Mouse (Mus musculus) liver, embryonic 11.5 days (tissue): ENCODE results near the gene Dzip1. TPM values are rescaled to one million over a fixed set of nuclear protein-coding genes. Genes with fewer than 3 reads are reported as not detected.

Experiments
- ATAC-seq: fragments of 200-750 bp; cut with Nextera tagmentation; replicated peaks from 2 replicates; pipeline ENCODE4 v1.8.0; 2017; ENCODE audit warnings: moderate number of reproducible peaks, mild to moderate bottlenecking, moderate TSS enrichment, moderate library complexity; ENCODE audit not compliant: low FRiP score
- DNase-seq: peaks from one replicate; pipeline ENCODE4 v3.0.0-alpha.2; 2017; ENCODE audit warnings: low spot score
- H3K27ac ChIP-seq: fragments of 300-500 bp; sonication (generic); 2 replicates; pipeline ENCODE4 v1.5.1; 2014; ENCODE audit warnings: mild to moderate bottlenecking, low read depth, low read length, control low read depth
- H3K27me3 ChIP-seq: fragments of 300-500 bp; sonication (generic); replicated peaks from 2 replicates; pipeline ENCODE4 v1.6.1; 2014; ENCODE audit warnings: low read length, mixed read lengths; ENCODE audit not compliant: control insufficient read depth, insufficient read depth
- H3K36me3 ChIP-seq: fragments of 300-500 bp; sonication (generic); 2 replicates; pipeline ENCODE4 v1.6.1; 2014; ENCODE audit warnings: mild to moderate bottlenecking, low read length, moderate library complexity, mixed read lengths; ENCODE audit not compliant: control insufficient read depth, insufficient read depth
- H3K4me1 ChIP-seq: fragments of 300-500 bp; sonication (generic); replicated peaks from 2 replicates; pipeline ENCODE4 v1.6.1; 2014; ENCODE audit warnings: low read length, mixed read lengths; ENCODE audit not compliant: control insufficient read depth, insufficient read depth
- H3K4me2 ChIP-seq: fragments of 300-500 bp; sonication (generic); 2 replicates; pipeline ENCODE4 v1.6.1; 2014; ENCODE audit warnings: mild to moderate bottlenecking, control low read depth, moderate library complexity
- H3K4me3 ChIP-seq: fragments of 300-500 bp; sonication (generic); 2 replicates; pipeline ENCODE4 v1.5.1; 2014; ENCODE audit warnings: low read depth, low read length, control low read depth
- H3K9ac ChIP-seq: fragments of 300-500 bp; sonication (generic); 2 replicates; pipeline ENCODE4 v1.6.1; 2014; ENCODE audit warnings: low read depth, low read length, control low read depth
- H3K9me3 ChIP-seq: fragments of 300-500 bp; sonication (generic); 2 replicates; pipeline ENCODE4 v1.6.1; 2016; ENCODE audit warnings: low read length, inconsistent platforms, mixed read lengths; ENCODE audit not compliant: control insufficient read depth
- WGBS: fragments of 180-500 bp; shearing (Covaris S2); extraction: QIAGEN DNeasy Blood & Tissue Kit; methylation state at CpG from one replicate; pipeline ENCODE4 v1.1.7; 2014; 5-methylcytosine and 5-hydroxymethylcytosine counted together
- polyA plus RNA-seq: library from polyadenylated mRNA; unstranded; fragments of >200 nt; fragmentation: Nextera tagmentation; extraction: Ambion mirVana; gene quantifications from 2 replicates; pipeline ENCODE4 v1.2.1, GENCODE M21; 2014

Dzip1 gene
- polyA plus RNA-seq, 1 experiment from 2014 or later: 7.2 TPM

DNA sequence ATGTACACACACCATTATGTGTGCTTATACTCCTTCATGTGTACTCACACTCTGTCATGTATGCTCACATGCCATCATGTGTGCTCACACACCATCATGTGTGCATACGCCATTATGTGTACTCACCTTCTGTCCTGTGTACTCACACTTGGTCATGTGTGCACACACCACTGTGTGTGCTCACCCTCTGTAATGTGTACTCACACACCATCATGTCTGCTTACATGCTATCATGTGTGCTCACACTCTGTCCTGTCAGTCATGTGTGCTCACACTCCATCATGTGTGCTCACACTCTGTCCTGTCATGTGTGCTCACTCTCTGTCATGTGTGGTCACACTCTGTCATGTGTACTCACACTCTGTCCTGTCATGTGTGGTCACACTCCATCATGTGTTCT lies 85.2 kb downstream of the Dzip1 start:
- Histone ChIP-seq H3K4me1 (peaks cover 10% of the 10 kb centered on the region; the same call in 1 of the 2 replicates), H3K4me3 (no peak overlapping the region), H3K4me2 (no peak overlapping the region), H3K9ac (no peak overlapping the region), H3K27me3 (no peaks in the 10 kb centered on the region), H3K36me3 (no peaks in the 10 kb centered on the region), H3K27ac (no peak overlapping the region), H3K9me3 (no peaks in the 10 kb centered on the region)
- ATAC-seq: no peak
- WGBS: 94% methylated on average over 1 of the region's 1 CpGs
- DNase-seq: no peak

DNA sequence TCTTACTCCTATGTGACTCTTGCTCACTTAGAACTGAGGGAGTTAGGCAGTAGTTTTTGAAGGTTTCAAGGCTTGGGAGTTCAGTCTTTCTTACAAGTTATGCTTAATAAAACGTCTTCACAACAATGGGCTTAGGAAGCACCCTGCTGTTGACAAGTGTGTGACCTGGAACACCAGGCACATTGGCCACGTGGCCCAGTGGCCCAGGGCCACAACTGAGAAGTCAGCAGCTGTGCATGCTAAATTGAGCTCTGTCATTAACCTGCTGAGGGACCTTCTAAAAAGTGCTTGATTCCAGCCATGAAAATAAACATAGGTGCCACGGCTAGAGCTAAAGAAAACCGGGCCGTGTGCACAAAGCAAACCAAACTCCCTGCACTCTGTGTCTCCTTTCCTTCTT lies 85.8 kb downstream of the Dzip1 start:
- DNase-seq (no peak), ATAC-seq (no peak)
- peaks cover 10% of the 10 kb centered on the region; the same call in 1 of the 2 replicates for H3K4me1 ChIP-seq
- H3K27me3 ChIP-seq: no peaks in the 10 kb centered on the region
- no peak overlapping the region for H3K9ac ChIP-seq
- 71% methylated on average over 5 of the region's 5 CpGs for WGBS
- no peaks in the 10 kb centered on the region for H3K36me3 ChIP-seq
- H3K9me3 ChIP-seq: no peaks in the 10 kb centered on the region
- H3K4me3 ChIP-seq: no peak overlapping the region
- no peak overlapping the region for H3K27ac ChIP-seq
- H3K4me2 ChIP-seq: no peak overlapping the region

DNA sequence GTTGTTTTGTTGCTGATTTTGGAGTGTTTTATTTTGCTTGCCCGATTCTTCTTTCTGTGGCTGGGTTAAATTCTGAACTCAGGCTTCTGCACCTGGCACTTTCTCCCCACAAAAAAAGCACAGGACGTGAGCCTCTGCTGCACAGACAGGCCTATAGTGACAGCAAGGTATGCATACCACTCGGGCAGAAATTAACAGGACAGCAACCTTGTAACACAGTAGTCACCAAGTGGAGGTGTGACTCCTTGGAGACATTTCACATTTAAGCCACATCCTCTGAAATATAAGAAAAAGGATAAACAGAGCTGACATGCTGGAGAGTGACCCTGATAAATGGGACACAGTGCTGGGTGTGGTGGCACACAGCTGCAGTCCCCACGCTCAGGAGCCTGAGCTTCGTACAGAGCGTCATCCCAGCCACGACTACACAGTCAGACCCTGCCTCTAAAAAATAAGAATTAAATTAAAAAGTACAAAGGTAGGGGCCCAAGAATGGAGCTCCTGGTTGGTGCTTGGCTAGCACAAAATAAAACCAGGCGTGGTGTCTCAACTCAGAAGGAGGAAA lies 86.6 kb downstream of the Dzip1 start:
- no peak for ATAC-seq
- Histone ChIP-seq H3K27me3 (no peaks in the 10 kb centered on the region), H3K4me3 (no peak overlapping the region), H3K36me3 (no peaks in the 10 kb centered on the region), H3K4me1 (peaks cover 10% of the 10 kb centered on the region; the same call in 1 of the 2 replicates), H3K9ac (no peak overlapping the region), H3K4me2 (no peak overlapping the region), H3K9me3 (no peaks in the 10 kb centered on the region), H3K27ac (no peak overlapping the region)
- no peak for DNase-seq
- WGBS: 65% methylated on average over 8 of the region's 8 CpGs

DNA sequence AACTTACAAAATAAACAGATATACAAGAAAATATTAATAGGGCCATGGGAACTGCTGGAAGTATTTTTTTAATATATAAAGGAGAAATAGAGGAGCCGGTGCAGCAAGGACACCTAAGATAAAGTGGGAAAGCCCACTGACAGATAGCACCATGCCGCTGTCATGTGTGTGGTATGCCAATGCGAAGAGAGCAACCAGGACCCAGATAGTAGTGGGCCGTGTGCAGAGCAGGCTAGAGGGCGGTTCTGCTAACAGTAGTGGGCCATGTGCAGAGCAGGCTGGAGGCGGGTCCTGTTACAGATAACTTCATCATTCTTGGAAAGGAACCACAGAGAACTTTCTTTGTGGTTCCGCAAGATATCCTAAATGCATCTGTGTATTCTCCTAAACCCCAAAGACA lies 88.5 kb downstream of the Dzip1 start:
- no peaks in the 10 kb centered on the region for H3K36me3 ChIP-seq
- H3K4me1 ChIP-seq: peaks cover 10% of the 10 kb centered on the region; the same call in 1 of the 2 replicates
- no peaks in the 10 kb centered on the region for H3K27me3 ChIP-seq
- DNase-seq (no peak), ATAC-seq (peak; percentile 92)
- no peak overlapping the region for H3K9ac ChIP-seq
- H3K27ac ChIP-seq: no peak overlapping the region
- H3K4me2 ChIP-seq: no peak overlapping the region
- no peaks in the 10 kb centered on the region for H3K9me3 ChIP-seq
- 56% methylated on average over 7 of the region's 7 CpGs for WGBS
- no peak overlapping the region for H3K4me3 ChIP-seq

DNA sequence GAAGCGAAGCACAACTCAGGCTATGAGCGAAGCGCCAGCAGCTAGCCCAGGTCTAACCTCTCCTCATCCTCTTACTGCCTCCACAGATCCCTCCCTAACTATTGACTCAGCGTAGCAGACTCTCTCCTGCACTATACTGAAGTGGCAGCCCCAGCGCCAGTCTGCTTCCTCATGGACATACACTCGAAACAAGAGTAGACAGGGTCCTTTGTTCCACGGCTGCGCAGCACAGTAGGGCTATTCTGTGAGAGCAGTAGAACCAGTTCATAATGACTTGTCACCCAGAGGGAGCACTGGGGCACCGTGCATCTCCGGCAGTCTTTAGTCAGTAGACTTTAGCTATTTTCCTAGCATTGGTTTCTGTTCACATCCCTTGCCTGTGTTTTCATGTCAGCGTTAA lies 89.1 kb downstream of the Dzip1 start:
- 85% methylated on average over 11 of the region's 11 CpGs for WGBS
- Histone ChIP-seq H3K27ac (no peak overlapping the region), H3K4me3 (no peak overlapping the region), H3K4me2 (no peak overlapping the region), H3K9ac (no peak overlapping the region), H3K36me3 (no peaks in the 10 kb centered on the region), H3K9me3 (no peaks in the 10 kb centered on the region), H3K4me1 (peaks cover 10% of the 10 kb centered on the region; the same call in 1 of the 2 replicates), H3K27me3 (no peaks in the 10 kb centered on the region)
- DNase-seq: no peak
- ATAC-seq: no peak

DNA sequence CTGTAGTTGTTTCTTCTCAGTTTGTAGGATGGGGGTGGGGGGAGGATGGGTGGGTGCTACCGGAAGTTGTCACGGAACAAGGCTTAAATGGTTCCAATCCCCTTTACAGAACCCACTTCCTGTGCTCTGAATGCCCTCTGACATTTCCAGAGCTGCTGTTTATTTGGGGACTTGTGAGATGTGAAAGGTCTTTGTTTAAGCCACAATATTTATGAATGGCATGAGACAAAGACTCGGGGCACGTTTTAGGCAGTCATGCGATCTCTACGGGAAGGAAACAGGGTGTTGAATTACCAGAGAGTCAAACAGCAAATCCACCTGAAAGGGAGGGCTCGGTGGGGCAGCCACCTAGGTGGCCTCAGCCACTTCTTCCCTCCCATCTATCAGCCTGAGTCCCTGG lies 90.9 kb downstream of the Dzip1 start:
- no peak for DNase-seq
- Histone ChIP-seq H3K9me3 (no peaks in the 10 kb centered on the region), H3K4me2 (no peak overlapping the region), H3K9ac (no peak overlapping the region), H3K27ac (no peak overlapping the region), H3K36me3 (no peaks in the 10 kb centered on the region), H3K4me1 (peaks cover 10% of the 10 kb centered on the region; the same call in 1 of the 2 replicates), H3K4me3 (no peak overlapping the region), H3K27me3 (no peaks in the 10 kb centered on the region)
- no peak for ATAC-seq
- WGBS: 32% methylated on average over 7 of the region's 7 CpGs

DNA sequence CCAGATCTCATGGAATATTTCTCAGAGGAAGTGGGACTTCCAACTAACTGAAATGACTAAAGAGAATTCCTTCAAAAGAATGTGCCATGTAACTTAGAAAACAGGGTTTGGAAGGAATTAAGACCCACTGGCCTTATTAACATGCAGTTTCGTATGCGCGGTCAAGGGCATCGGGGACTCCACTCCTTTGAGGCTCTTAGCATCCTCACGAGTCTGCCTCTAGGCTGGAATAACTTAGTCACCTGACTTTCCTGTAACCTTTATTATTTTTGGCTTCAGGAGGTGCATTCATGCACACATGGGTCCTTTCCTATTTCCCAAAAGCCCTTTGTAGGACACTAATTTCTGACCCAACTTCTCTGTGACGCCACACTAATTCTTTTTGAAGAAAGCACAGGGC lies 92.0 kb downstream of the Dzip1 start:
- no peak for DNase-seq

DNA sequence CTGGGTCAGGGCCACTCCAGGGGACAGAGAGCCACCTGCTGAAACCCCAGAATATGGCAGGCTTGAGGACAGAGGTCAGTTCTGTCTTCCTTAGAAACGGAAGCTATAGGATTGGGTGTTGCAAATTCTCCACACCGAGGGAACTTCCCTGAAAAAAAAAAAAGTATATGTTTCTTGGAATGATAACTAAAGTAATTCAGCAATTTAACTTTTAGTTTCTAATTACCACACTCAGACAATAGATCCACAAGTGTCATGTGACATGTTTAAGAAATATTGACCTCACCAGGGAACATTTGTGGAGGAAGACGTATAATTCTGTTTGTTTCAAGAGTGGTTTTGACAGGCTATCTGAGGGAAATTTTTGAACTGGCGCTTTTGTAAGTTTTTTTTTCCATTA lies 93.7 kb downstream of the Dzip1 start:
- Histone ChIP-seq H3K27ac (no peak overlapping the region), H3K9me3 (no peaks in the 10 kb centered on the region), H3K36me3 (no peaks in the 10 kb centered on the region), H3K4me2 (no peak overlapping the region), H3K4me1 (no peaks in the 10 kb centered on the region; the same call in 1 of the 2 replicates), H3K9ac (no peak overlapping the region), H3K4me3 (no peak overlapping the region), H3K27me3 (no peaks in the 10 kb centered on the region)
- DNase-seq: no peak
- 77% methylated on average over 4 of the region's 4 CpGs for WGBS
- ATAC-seq: no peak

More for the DNA sequence above, 92.0 kb downstream of the Dzip1 start:
- Histone ChIP-seq H3K27me3 (no peaks in the 10 kb centered on the region), H3K9ac (no peak overlapping the region), H3K4me3 (no peak overlapping the region), H3K27ac (no peak overlapping the region), H3K9me3 (no peaks in the 10 kb centered on the region), H3K4me1 (peaks cover 10% of the 10 kb centered on the region; the same call in 1 of the 2 replicates), H3K4me2 (no peak overlapping the region), H3K36me3 (no peaks in the 10 kb centered on the region)
- 91% methylated on average over 6 of the region's 6 CpGs for WGBS
- no peak for ATAC-seq

DNA sequence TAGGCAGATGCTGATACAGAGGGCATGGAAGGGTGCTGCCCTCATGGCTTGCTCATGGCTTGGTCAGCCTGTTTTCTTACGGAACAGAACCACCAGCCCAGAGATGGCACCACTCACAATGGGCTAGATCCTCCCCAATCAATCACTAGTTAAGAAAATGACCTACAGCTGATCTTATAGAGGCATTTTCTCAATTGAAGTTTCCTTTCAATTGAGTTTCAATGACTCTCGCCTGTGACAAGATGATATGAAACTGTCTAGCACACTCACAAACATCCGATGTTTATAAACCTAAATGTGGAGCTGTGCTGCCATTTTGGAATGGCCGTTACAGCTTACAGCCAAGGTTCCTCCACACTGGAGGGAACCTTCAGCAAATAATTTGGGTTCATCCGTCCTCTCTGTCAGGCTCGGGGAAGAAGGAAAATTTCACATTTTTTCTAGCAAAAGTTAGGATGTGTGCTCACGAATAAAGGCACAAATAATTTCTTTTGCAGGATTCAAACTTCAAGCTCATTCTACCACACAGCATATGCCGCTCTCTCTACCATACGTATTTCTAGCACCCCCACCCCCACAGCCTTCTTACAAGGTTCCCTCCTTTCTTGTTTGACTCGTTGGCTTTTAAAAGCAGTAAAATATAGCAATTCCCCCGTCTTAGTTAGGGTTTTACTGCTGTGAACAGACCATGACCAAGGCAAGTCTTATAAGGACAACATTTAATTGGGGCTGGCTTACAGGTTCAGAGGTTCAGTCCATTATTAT lies 95.7 kb downstream of the Dzip1 start:
- no peaks in the 10 kb centered on the region for H3K4me1 ChIP-seq
- no peaks in the 10 kb centered on the region for H3K36me3 ChIP-seq
- no peak overlapping the region for H3K9ac ChIP-seq
- H3K27me3 ChIP-seq: no peaks in the 10 kb centered on the region
- DNase-seq (no peak), ATAC-seq (no peak)
- H3K4me2 ChIP-seq: no peak overlapping the region
- no peak overlapping the region for H3K27ac ChIP-seq
- WGBS: 90% methylated on average over 11 of the region's 11 CpGs
- no peak overlapping the region for H3K4me3 ChIP-seq
- no peaks in the 10 kb centered on the region for H3K9me3 ChIP-seq
